Mouse (Mus musculus) liver, postnatal 0 days (tissue): ENCODE measurements at regions not wholly inside any gene's neighbourhood (a gene's known extent, or its start where the extent isn't known, plus 50 kb on each side); places are given as distances from the start of the nearest gene placed in this dataset.

Experiments
- ATAC-seq: fragments of 200-750 bp; cut with Nextera tagmentation; 2 replicates; pipeline ENCODE4 v1.8.0; 2017; ENCODE audit warnings: mild to moderate bottlenecking, moderate library complexity
- DNase-seq: peaks from one replicate; pipeline ENCODE4 v3.0.0-alpha.2; 2016
- H3K27ac ChIP-seq: fragments of 300-500 bp; sonication (generic); 2 replicates; pipeline ENCODE4 v1.5.1; 2014; ENCODE audit warnings: antibody characterized with exemption, moderate library complexity, mild to moderate bottlenecking, low read depth
- H3K27me3 ChIP-seq: fragments of 300-500 bp; sonication (generic); 2 replicates; pipeline ENCODE4 v1.6.1; 2014; ENCODE audit warnings: low read length, control low read depth, mixed read lengths; ENCODE audit not compliant: insufficient read depth
- H3K36me3 ChIP-seq: fragments of 300-500 bp; sonication (generic); replicated peaks from 2 replicates; pipeline ENCODE4 v1.6.1; 2014; ENCODE audit warnings: mild to moderate bottlenecking, control low read depth, low read length, moderate library complexity, mixed read lengths; ENCODE audit not compliant: insufficient read depth
- H3K4me1 ChIP-seq: fragments of 300-500 bp; sonication (generic); 2 replicates; pipeline ENCODE4 v1.6.1; 2014; ENCODE audit warnings: antibody characterized with exemption, mild to moderate bottlenecking, control low read depth; ENCODE audit not compliant: insufficient read depth
- H3K4me2 ChIP-seq: fragments of 300-500 bp; sonication (generic); 2 replicates; pipeline ENCODE4 v1.6.1; 2014; ENCODE audit warnings: low read depth, mild to moderate bottlenecking, low read length, moderate library complexity, mixed read lengths
- H3K4me3 ChIP-seq: fragments of 300-500 bp; sonication (generic); 2 replicates; pipeline ENCODE4 v1.5.1; 2014; ENCODE audit warnings: low read depth, low read length
- H3K9ac ChIP-seq: fragments of 300-500 bp; sonication (generic); replicated peaks from 2 replicates; pipeline ENCODE4 v1.6.1; 2014; ENCODE audit warnings: mild to moderate bottlenecking, moderate library complexity
- H3K9me3 ChIP-seq: fragments of 300-500 bp; sonication (generic); 2 replicates; pipeline ENCODE4 v1.6.1; 2016; ENCODE audit warnings: mild to moderate bottlenecking, control low read depth, low read length, mixed read lengths
- CTCF ChIP-seq: sonication (generic); IDR thresholded peaks from 2 replicates; pipeline ENCODE4 v1.5.1; 2016; ENCODE audit warnings: antibody characterized with exemption, low read depth
- EP300 ChIP-seq: IDR thresholded peaks from 2 replicates; pipeline ENCODE4 v1.6.1; 2016; ENCODE audit warnings: antibody characterized with exemption, low read depth, mild to moderate bottlenecking
- WGBS: fragments of 180-500 bp; shearing (Covaris S2); extraction: QIAGEN DNeasy Blood & Tissue Kit; methylation state at CpG from one replicate; pipeline ENCODE4 v1.1.7; 2014; ENCODE audit not compliant: insufficient replicate concordance; 5-methylcytosine and 5-hydroxymethylcytosine counted together

GRCm38 (mm10) chr6:118293986-118294385 lies 96.5 kb upstream of the Ret start:
- no peak for TF ChIP-seq EP300
- TF ChIP-seq CTCF: no peak
- no peak overlapping the region for H3K4me2 ChIP-seq
- 73% methylated on average over 2 of the region's 2 CpGs for WGBS

GRCm38 (mm10) chr6:118292928-118293327 lies 95.4 kb upstream of the Ret start:
- no peak overlapping the region for H3K9ac ChIP-seq
- DNase-seq (no peak), ATAC-seq (no peak)
- H3K27ac ChIP-seq: no peak overlapping the region
- TF ChIP-seq CTCF: no peak
- TF ChIP-seq EP300: no peak
- H3K9me3 ChIP-seq: no peaks in the 10 kb centered on the region
- WGBS: 27% methylated on average over 2 of the region's 2 CpGs
- H3K4me3 ChIP-seq: no peak overlapping the region
- H3K27me3 ChIP-seq: no peaks in the 10 kb centered on the region
- H3K4me2 ChIP-seq: no peak overlapping the region
- no peaks in the 10 kb centered on the region for H3K4me1 ChIP-seq
- no peaks in the 10 kb centered on the region for H3K36me3 ChIP-seq

More at GRCm38 (mm10) chr6:118293986-118294385, 96.5 kb upstream of the Ret start:
- H3K4me1 ChIP-seq: no peaks in the 10 kb centered on the region
- no peaks in the 10 kb centered on the region for H3K9me3 ChIP-seq
- H3K4me3 ChIP-seq: no peak overlapping the region
- H3K27me3 ChIP-seq: no peaks in the 10 kb centered on the region
- no peak overlapping the region for H3K27ac ChIP-seq
- no peak overlapping the region for H3K9ac ChIP-seq
- DNase-seq (no peak), ATAC-seq (no peak)
- H3K36me3 ChIP-seq: no peaks in the 10 kb centered on the region

GRCm38 (mm10) chr6:118292272-118292671 lies 94.8 kb upstream of the Ret start:
- no peak for TF ChIP-seq CTCF
- no peak for TF ChIP-seq EP300
- Histone ChIP-seq H3K4me1 (no peaks in the 10 kb centered on the region), H3K9ac (no peak overlapping the region), H3K27me3 (no peaks in the 10 kb centered on the region), H3K4me2 (no peak overlapping the region), H3K36me3 (no peaks in the 10 kb centered on the region), H3K4me3 (no peak overlapping the region), H3K9me3 (no peaks in the 10 kb centered on the region), H3K27ac (no peak overlapping the region)
- ATAC-seq (no peak), DNase-seq (no peak)
- WGBS: 62% methylated on average over 2 of the region's 2 CpGs

- ATAC-seq (no peak), DNase-seq (no peak)
- Histone ChIP-seq H3K4me1 (no peaks in the 10 kb centered on the region), H3K4me2 (no peak overlapping the region), H3K4me3 (no peak overlapping the region), H3K9ac (no peak overlapping the region), H3K27me3 (no peaks in the 10 kb centered on the region), H3K9me3 (no peaks in the 10 kb centered on the region), H3K27ac (no peak overlapping the region), H3K36me3 (no peaks in the 10 kb centered on the region)
- no peak for TF ChIP-seq CTCF
- no peak for TF ChIP-seq EP300
- 60% methylated on average over 2 of the region's 2 CpGs for WGBS
Observed at GRCm38 (mm10) chr6:118291426-118291825, 93.9 kb upstream of the Ret start.

GRCm38 (mm10) chr6:118285246-118285645 lies 87.7 kb upstream of the Ret start:
- Histone ChIP-seq H3K27ac (no peak overlapping the region), H3K36me3 (no peaks in the 10 kb centered on the region), H3K4me2 (no peak overlapping the region), H3K4me3 (no peak overlapping the region), H3K9me3 (no peaks in the 10 kb centered on the region), H3K9ac (no peak overlapping the region), H3K4me1 (no peaks in the 10 kb centered on the region), H3K27me3 (no peaks in the 10 kb centered on the region)
- no peak for ATAC-seq
- 75% methylated on average over 7 of the region's 7 CpGs for WGBS
- no peak for DNase-seq
- TF ChIP-seq EP300 (no peak), CTCF (no peak)

GRCm38 (mm10) chr6:118283949-118284568 lies 86.5 kb upstream of the Ret start:
- ATAC-seq: no peak
- H3K4me1 ChIP-seq: no peaks in the 10 kb centered on the region
- DNase-seq: no peak
- H3K27ac ChIP-seq: no peak overlapping the region
- H3K9ac ChIP-seq: no peak overlapping the region
- no peaks in the 10 kb centered on the region for H3K9me3 ChIP-seq
- TF ChIP-seq EP300: no peak
- no peaks in the 10 kb centered on the region for H3K27me3 ChIP-seq
- no peak overlapping the region for H3K4me2 ChIP-seq
- no peak overlapping the region for H3K4me3 ChIP-seq
- no peaks in the 10 kb centered on the region for H3K36me3 ChIP-seq
- WGBS: 78% methylated on average over 13 of the region's 13 CpGs

- no peak for DNase-seq
- Histone ChIP-seq H3K27me3 (no peaks in the 10 kb centered on the region), H3K4me1 (no peaks in the 10 kb centered on the region), H3K36me3 (no peaks in the 10 kb centered on the region), H3K4me3 (no peak overlapping the region), H3K4me2 (no peak overlapping the region), H3K27ac (no peak overlapping the region), H3K9me3 (no peaks in the 10 kb centered on the region), H3K9ac (no peak overlapping the region)
- TF ChIP-seq CTCF: no peak
- no peak for TF ChIP-seq EP300
- no peak for ATAC-seq
- 56% methylated on average over 6 of the region's 6 CpGs for WGBS
Observed at GRCm38 (mm10) chr6:118263951-118264350, 66.4 kb upstream of the Ret start.
